Mouse (Mus musculus) limb, embryonic 11.5 days (tissue): ENCODE results near the gene Ccdc92. TPM values are rescaled to one million over a fixed set of nuclear protein-coding genes. Genes with fewer than 3 reads are reported as not detected.

ENCODE experiments used
- ATAC-seq: fragments of 200-750 bp; cut with Nextera tagmentation; 2 replicates; pipeline ENCODE4 v1.8.0; 2017; ENCODE audit warnings: low read depth; ENCODE audit not compliant: insufficient number of reproducible peaks, low FRiP score, low TSS enrichment
- DNase-seq: peaks from one replicate; pipeline ENCODE4 v3.0.0-alpha.2; 2015; ENCODE audit warnings: low spot score
- H3K27ac ChIP-seq: fragments of 300-500 bp; sonication (generic); replicated peaks from 2 replicates; pipeline ENCODE4 v1.5.1; 2014; ENCODE audit warnings: low read depth, mild to moderate bottlenecking, low read length
- H3K27me3 ChIP-seq: fragments of 300-500 bp; sonication (generic); 2 replicates; pipeline ENCODE4 v1.6.1; 2014; ENCODE audit warnings: mild to moderate bottlenecking, low read length, mixed read lengths; ENCODE audit not compliant: control insufficient read depth, insufficient read depth
- H3K36me3 ChIP-seq: fragments of 300-500 bp; sonication (generic); 2 replicates; pipeline ENCODE4 v1.6.1; 2014; ENCODE audit warnings: mild to moderate bottlenecking, low read length, moderate library complexity, mixed read lengths; ENCODE audit not compliant: control insufficient read depth, insufficient read depth
- H3K4me1 ChIP-seq: fragments of 300-500 bp; sonication (generic); 2 replicates; pipeline ENCODE4 v1.6.1; 2014; ENCODE audit warnings: low read length, mixed read lengths; ENCODE audit not compliant: control insufficient read depth, insufficient read depth
- H3K4me2 ChIP-seq: fragments of 300-500 bp; sonication (generic); 2 replicates; pipeline ENCODE4 v1.6.1; 2014; ENCODE audit warnings: low read depth, mild to moderate bottlenecking, moderate library complexity; ENCODE audit not compliant: severe bottlenecking
- H3K4me3 ChIP-seq: fragments of 300-500 bp; sonication (generic); 2 replicates; pipeline ENCODE4 v1.5.1; 2014; ENCODE audit warnings: low read depth, low read length
- H3K9ac ChIP-seq: fragments of 300-500 bp; sonication (generic); 2 replicates; pipeline ENCODE4 v1.6.1; 2014; ENCODE audit warnings: mild to moderate bottlenecking, low read length
- H3K9me3 ChIP-seq: fragments of 300-500 bp; sonication (generic); 2 replicates; pipeline ENCODE4 v1.6.1; 2016; ENCODE audit warnings: low read length; ENCODE audit not compliant: control insufficient read depth
- WGBS: fragments of 180-500 bp; shearing (Covaris S2); extraction: QIAGEN DNeasy Blood & Tissue Kit; methylation state at CpG from one replicate; pipeline ENCODE4 v1.1.7; 2014; 5-methylcytosine and 5-hydroxymethylcytosine counted together
- polyA plus RNA-seq: library from polyadenylated mRNA; unstranded; fragments of >200 nt; fragmentation: Nextera tagmentation; extraction: Ambion mirVana; gene quantifications from 2 replicates; pipeline ENCODE4 v1.2.1, GENCODE M21; 2014

Ccdc92 gene
- polyA plus RNA-seq, 1 experiment from 2014 or later, result 7.2 TPM

DNA sequence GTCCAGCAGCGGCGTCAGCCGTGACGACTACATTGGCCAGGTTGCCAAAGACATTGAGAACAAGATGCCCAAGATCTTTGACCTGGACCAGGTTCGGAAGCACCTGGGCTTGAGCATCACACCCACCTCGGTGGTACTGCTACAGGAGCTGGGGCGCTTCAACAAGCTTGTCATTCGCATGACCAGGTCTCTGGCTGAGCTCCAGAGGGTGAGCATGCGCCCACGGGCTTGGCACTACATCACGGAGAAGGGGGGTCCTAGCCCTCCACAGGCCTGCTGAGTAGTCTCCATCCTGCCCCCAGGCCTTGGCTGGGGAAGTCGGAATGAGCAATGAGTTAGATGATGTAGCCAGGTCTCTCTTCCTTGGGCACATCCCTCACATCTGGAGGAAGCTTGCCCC, 31.9 kb downstream of the Ccdc92 start:
- H3K9me3 ChIP-seq, result no peaks in the 10 kb centered on the region
- ATAC-seq (no peak), DNase-seq (no peak)
- no peak overlapping the region for H3K4me3 ChIP-seq
- H3K4me2 ChIP-seq, result no peak overlapping the region
- H3K4me1 ChIP-seq, result no peaks in the 10 kb centered on the region
- H3K9ac ChIP-seq, result no peak overlapping the region
- H3K36me3 ChIP-seq, result no peaks in the 10 kb centered on the region
- 92% methylated on average over 12 of the region's 12 CpGs for WGBS
- no peaks in the 10 kb centered on the region for H3K27me3 ChIP-seq
- H3K27ac ChIP-seq, result no peak overlapping the region

DNA sequence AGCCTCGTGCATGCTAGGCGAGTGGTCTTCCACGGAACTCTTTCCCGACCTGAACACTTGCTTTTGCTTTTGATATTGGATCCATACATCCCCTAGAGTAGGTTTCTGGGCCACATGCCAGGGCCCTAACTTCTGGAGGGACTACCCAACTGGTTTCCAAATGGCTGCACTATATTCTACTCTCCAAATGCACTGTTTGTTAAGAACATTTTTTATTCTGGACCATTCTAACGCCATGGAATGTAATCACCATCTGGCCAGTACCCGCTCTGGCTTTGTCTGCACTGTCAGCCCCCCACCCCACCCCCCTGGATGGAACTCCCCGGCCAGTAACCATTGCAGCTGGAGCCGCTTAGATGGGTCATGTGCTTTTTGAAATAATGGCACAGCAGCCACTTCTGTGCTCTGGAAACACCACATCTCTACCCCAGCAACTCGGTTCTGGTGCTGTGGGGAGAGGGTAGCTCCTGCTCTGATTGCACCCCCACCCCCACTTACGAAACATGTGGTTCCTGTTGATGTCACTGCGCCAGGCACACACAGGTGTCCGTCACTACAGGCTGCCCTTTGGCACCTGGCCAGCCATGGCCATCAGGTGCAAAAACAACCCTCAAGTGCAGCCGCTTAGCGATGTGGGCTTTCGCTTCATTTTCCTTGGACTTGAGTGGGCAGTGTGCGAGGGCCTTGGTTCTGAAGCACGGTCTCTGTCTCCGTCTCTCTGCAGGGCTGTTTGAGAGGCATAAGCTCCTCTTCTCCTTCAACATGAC, 39.9 kb downstream of the Ccdc92 start:
- DNase-seq (no peak), ATAC-seq (no peak)
- Histone ChIP-seq H3K36me3 (no peaks in the 10 kb centered on the region), H3K4me1 (no peaks in the 10 kb centered on the region), H3K9me3 (no peaks in the 10 kb centered on the region), H3K27me3 (no peaks in the 10 kb centered on the region), H3K9ac (no peak overlapping the region), H3K27ac (no peak overlapping the region), H3K4me2 (no peak overlapping the region), H3K4me3 (no peak overlapping the region)
- WGBS, result 80% methylated on average over 18 of the region's 18 CpGs

DNA sequence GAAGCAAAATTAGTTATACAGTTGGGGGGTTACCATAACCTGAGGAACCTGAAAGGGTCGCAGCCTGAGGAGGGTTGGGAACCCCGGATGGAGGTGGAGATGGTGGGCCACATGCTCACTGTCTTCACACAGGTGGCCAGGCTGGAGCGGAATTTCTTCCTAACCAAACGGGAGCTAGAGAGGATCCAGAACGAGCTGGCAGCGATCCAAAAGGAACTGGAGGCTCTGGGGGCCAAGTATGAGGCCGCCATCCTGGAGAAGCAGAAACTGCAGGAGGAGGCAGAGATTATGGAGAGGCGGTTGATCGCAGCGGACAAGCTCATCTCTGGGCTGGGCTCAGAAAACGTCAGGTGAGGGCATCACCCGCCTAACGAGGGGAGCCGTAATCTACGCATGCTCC, 45.2 kb downstream of the Ccdc92 start:
- Histone ChIP-seq H3K4me1 (no peaks in the 10 kb centered on the region), H3K4me2 (no peak overlapping the region), H3K9ac (no peak overlapping the region), H3K4me3 (no peak overlapping the region), H3K36me3 (no peaks in the 10 kb centered on the region), H3K27me3 (no peaks in the 10 kb centered on the region), H3K27ac (no peak overlapping the region), H3K9me3 (no peaks in the 10 kb centered on the region)
- 90% methylated on average over 15 of the region's 15 CpGs for WGBS
- DNase-seq (no peak), ATAC-seq (no peak)

DNA sequence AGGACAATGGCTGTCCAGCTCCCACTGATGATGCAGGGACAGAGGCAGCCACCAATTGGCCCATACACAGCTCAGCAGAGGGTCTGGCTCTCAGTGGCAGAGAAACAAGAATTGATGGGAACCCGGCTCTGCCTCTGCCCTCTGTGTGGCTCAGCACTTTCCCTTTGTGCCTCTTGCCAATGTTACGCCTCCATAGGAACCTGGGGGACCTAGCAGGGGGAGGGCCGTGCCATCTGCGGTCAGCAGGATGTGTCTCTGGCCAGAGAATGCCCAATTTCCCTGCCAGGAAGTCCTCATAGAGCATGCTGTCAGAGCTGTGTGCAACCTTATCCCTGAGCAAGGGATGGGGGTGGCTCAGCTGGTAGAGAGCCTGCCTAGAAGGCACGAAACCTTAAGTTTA, 47.4 kb downstream of the Ccdc92 start:
- no peaks in the 10 kb centered on the region for H3K9me3 ChIP-seq
- no peak overlapping the region for H3K4me3 ChIP-seq
- DNase-seq (no peak), ATAC-seq (no peak)
- no peaks in the 10 kb centered on the region for H3K36me3 ChIP-seq
- H3K27ac ChIP-seq, result no peak overlapping the region
- H3K4me1 ChIP-seq, result no peaks in the 10 kb centered on the region
- peak overlapping the region; percentile 17; the same call in 1 of the 2 replicates for H3K9ac ChIP-seq
- no peaks in the 10 kb centered on the region for H3K27me3 ChIP-seq
- WGBS, result 66% methylated on average over 5 of the region's 5 CpGs
- H3K4me2 ChIP-seq, result no peak overlapping the region

DNA sequence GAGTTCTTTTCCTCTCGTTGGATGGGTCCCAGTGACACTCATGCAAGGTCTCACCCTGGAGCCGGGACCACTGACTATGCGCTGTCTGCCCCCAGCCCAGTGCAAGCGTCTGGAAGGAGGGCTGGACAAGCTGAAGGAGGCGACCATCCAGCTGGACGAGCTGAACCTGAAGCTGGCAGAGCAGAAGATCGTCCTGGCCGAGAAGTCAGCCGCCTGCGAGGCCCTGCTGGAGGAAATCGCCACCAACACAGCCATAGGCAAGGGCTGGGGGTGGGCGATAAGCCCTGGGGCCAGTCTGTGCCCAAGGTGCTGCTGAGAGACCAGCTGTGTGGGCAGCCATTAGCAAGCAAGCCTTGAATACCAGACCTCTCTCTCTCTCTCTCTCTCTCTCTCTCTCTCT, 49.8 kb downstream of the Ccdc92 start:
- no peak overlapping the region for H3K4me2 ChIP-seq
- H3K27ac ChIP-seq, result no peak overlapping the region
- WGBS, result 84% methylated on average over 12 of the region's 12 CpGs

DNA sequence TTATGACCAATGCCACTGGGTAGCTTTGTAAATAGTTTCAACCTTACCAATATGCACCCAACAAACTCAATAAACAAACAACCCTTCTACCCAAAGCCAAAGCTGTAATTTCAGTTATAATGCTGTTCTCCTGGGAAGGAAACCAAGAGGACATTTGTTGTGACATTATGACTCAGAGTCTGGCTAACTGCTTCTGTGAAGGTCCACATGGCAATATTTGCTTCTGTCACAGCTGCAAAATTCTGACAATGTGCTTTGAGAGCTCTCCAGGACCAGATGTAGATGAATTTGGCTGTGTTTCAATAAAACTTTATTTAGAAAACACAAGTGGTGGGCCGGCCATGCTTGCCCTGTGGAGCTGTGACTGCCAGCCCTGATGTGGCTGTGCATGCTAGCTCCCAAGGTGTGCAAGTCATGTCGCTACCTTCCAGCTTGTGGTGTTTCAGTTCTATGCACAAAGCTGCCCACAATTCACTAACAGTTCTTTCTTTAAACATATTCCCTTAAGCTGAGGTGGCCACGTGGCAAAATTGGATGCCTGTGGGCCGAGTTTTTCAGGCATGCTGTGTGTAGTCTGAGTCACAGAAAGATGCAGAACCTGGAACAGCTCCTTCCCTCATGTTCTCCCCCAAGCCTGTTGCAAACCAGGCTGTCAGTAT, 52.4 kb downstream of the Ccdc92 start:
- H3K9ac ChIP-seq, result no peak overlapping the region
- H3K4me1 ChIP-seq, result no peaks in the 10 kb centered on the region
- H3K4me3 ChIP-seq, result no peak overlapping the region
- WGBS, result 86% methylated on average over 4 of the region's 4 CpGs
- no peaks in the 10 kb centered on the region for H3K36me3 ChIP-seq
- no peak overlapping the region for H3K4me2 ChIP-seq
- DNase-seq, result no peak
- H3K9me3 ChIP-seq, result no peaks in the 10 kb centered on the region
- H3K27ac ChIP-seq, result no peak overlapping the region
- no peak for ATAC-seq
- no peaks in the 10 kb centered on the region for H3K27me3 ChIP-seq

More for the DNA sequence above, 49.8 kb downstream of the Ccdc92 start:
- DNase-seq, result no peak
- Histone ChIP-seq H3K4me1 (no peaks in the 10 kb centered on the region), H3K27me3 (no peaks in the 10 kb centered on the region), H3K36me3 (no peaks in the 10 kb centered on the region), H3K4me3 (no peak overlapping the region), H3K9me3 (no peaks in the 10 kb centered on the region), H3K9ac (no peak overlapping the region)
- ATAC-seq, result no peak

DNA sequence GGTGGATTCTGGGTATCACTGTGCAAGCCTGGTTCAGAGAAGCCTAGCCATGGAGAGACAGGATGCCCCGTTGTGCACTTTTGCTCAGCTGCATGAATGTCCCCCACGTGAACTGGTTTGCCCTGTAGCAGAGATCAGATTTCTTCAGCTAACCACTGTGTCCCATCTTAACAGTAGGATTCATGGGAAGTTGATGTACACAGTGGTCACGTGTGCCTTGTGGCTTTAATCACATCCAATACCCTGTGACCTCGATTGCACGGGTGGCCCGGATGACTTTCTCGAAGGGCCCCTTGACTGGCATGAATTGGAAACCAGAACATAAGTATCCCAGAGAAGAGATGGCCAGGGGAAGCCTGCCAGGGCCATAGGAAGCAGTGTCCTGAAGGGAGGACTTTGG, 70.1 kb downstream of the Ccdc92 start:
- H3K9me3 ChIP-seq, result no peaks in the 10 kb centered on the region
- H3K9ac ChIP-seq, result no peak overlapping the region
- H3K4me3 ChIP-seq, result no peak overlapping the region
- no peak for DNase-seq
- H3K4me1 ChIP-seq, result no peaks in the 10 kb centered on the region
- H3K27ac ChIP-seq, result no peak overlapping the region
- WGBS, result 93% methylated on average over 7 of the region's 7 CpGs
- H3K27me3 ChIP-seq, result no peaks in the 10 kb centered on the region
- ATAC-seq, result no peak
- H3K36me3 ChIP-seq, result no peaks in the 10 kb centered on the region
- H3K4me2 ChIP-seq, result no peak overlapping the region

DNA sequence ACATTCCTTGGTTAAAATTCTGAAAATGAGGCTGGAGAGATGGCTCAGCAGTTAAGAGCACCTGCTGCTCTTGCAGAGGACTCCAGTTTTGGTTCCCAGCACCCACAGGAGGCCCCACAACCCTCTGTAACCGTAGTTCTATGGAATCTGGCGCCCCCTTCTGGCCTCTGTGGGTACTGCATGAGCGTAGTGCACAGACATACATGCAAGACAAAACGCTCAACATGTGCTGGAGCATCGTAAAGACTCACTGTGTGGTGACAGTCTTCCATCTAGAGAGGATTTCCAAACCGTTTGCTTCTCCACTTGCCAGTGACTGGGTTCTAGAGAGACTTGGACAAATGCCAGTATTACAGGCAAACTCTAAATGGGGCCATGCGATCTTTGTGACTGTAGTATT, 76.6 kb downstream of the Ccdc92 start:
- DNase-seq, result no peak
- Histone ChIP-seq H3K36me3 (no peaks in the 10 kb centered on the region), H3K27me3 (no peaks in the 10 kb centered on the region), H3K4me1 (no peaks in the 10 kb centered on the region), H3K9me3 (no peaks in the 10 kb centered on the region), H3K27ac (no peak overlapping the region), H3K9ac (no peak overlapping the region), H3K4me2 (no peak overlapping the region), H3K4me3 (no peak overlapping the region)
- 81% methylated on average over 7 of the region's 7 CpGs for WGBS
- ATAC-seq, result no peak
